Mouse (Mus musculus): Measurements from ENCODE around the gene Insr. TPM values are rescaled to one million over a fixed set of nuclear protein-coding genes. Genes with fewer than 3 reads are reported as not detected.

The Insr gene
- total and polyA plus RNA-seq, 3 experiments = 5.3 to 7.6 TPM; not detected in 1

GRCm38 (mm10) chr8:3275189-3275588 is 4.2 kb downstream of the Insr start:
- H3K4me1 ChIP-seq (ENCODE audit: control insufficient read depth in 1 of 2, insufficient read depth in 2 of 2, low read length in 2 of 2) = peaks cover 3 to 4% of the 10 kb centered on the region in 2 experiments; a peak in 1 of 4 replicates

GRCm38 (mm10) chr8:3273799-3274198 is 5.6 kb downstream of the Insr start:
- Histone ChIP-seq H3K9me3 (replicated peaks; ENCODE audit: insufficient read depth, low read length) (no peaks in the 10 kb centered on the region), H3K79me2 (ENCODE audit: control insufficient read depth, insufficient read depth, low read length, poor library complexity) (peaks cover 12% of the 10 kb centered on the region), H3K9ac (ENCODE audit: control insufficient read depth, low read depth, low read length, poor library complexity, severe bottlenecking) (no peak overlapping the region), H3K36me3 (ENCODE audit: control insufficient read depth in 1 of 2, insufficient read depth in 2 of 2, low read length in 2 of 2) (no peaks in the 10 kb centered on the region; a peak in 1 of 4 replicates), H3K4me3 (ENCODE audit: control insufficient read depth in 1 of 2, insufficient read depth in 1 of 2, low read depth in 2 of 2, low read length in 2 of 2) (no peak overlapping the region), H3K27ac (ENCODE audit: control insufficient read depth, low read depth, low read length) (no peak overlapping the region), H3K27me3 (ENCODE audit: control insufficient read depth in 1 of 2, insufficient read depth in 2 of 2, low read length in 2 of 2) (no peaks in the 10 kb centered on the region), H3K4me1 (ENCODE audit: control insufficient read depth in 1 of 2, insufficient read depth in 2 of 2, low read length in 2 of 2) (peaks cover 3 to 4% of the 10 kb centered on the region in 2 experiments; a peak in 1 of 4 replicates)
- no peak for TF ChIP-seq GATA1 (IDR thresholded peaks at IDR 0.05; ENCODE audit: low read depth, low read length)
- no peak for TF ChIP-seq CHD1 (IDR thresholded peaks at IDR 0.05; ENCODE audit: low read depth, low read length)
- no peak for TF ChIP-seq JUND (IDR thresholded peaks at IDR 0.05; ENCODE audit: low read depth, low read length)
- TF ChIP-seq GABPA (IDR thresholded peaks at IDR 0.05; ENCODE audit: low read depth, low read length) = no peak
- TF ChIP-seq ZC3H11A (IDR thresholded peaks at IDR 0.05; ENCODE audit: low read depth, low read length) = no peak
- TF ChIP-seq POLR2AphosphoS2 (IDR thresholded peaks at IDR 0.05; ENCODE audit: low read length) = no peak
- no peak for TF ChIP-seq CTCF (IDR thresholded peaks at IDR 0.05 in 2 of 3, conservative IDR thresholded peaks at IDR 0.05 in 1 of 3; ENCODE audit: control insufficient read depth in 1 of 3, insufficient read depth in 1 of 3, low read depth in 2 of 3, low read length in 3 of 3, poor library complexity in 1 of 3, severe bottlenecking in 1 of 3)
- TF ChIP-seq MYB (IDR thresholded peaks at IDR 0.05; ENCODE audit: low read depth, low read length) = no peak
- TF ChIP-seq MXI1 (IDR thresholded peaks at IDR 0.05; ENCODE audit: low read depth, low read length) = no peak
- TF ChIP-seq BHLHE40 (IDR thresholded peaks at IDR 0.05; ENCODE audit: borderline replicate concordance, low read depth, low read length) = no peak
- no peak for TF ChIP-seq MAZ (IDR thresholded peaks at IDR 0.05; ENCODE audit: low read depth, low read length)
- no peak for TF ChIP-seq MEF2A (IDR thresholded peaks at IDR 0.05; ENCODE audit: extremely low read depth, insufficient replicate concordance, low read depth, low read length, poor library complexity, severe bottlenecking)
- TF ChIP-seq ZMIZ1 (IDR thresholded peaks at IDR 0.05; ENCODE audit: low read depth, low read length) = no peak
- no peak for TF ChIP-seq NRF1 (IDR thresholded peaks at IDR 0.05; ENCODE audit: insufficient read depth, low read depth, low read length, poor library complexity, severe bottlenecking)
- TF ChIP-seq USF2 (IDR thresholded peaks at IDR 0.05; ENCODE audit: borderline replicate concordance in 1 of 2, insufficient read depth in 1 of 2, low read depth in 1 of 2, low read length in 2 of 2) = no peak
- no peak for TF ChIP-seq KAT2A (conservative IDR thresholded peaks at IDR 0.05; ENCODE audit: low read depth, low read length)
- no peak for TF ChIP-seq HCFC1 (IDR thresholded peaks at IDR 0.05; ENCODE audit: low read depth, low read length)
- TF ChIP-seq ZKSCAN1 (IDR thresholded peaks at IDR 0.05; ENCODE audit: low read depth, low read length) = no peak
- DNase-seq (ENCODE audit: low read depth, low spot score) = no peak

More at GRCm38 (mm10) chr8:3275189-3275588, 4.2 kb downstream of the Insr start:
- Histone ChIP-seq H3K79me2 (ENCODE audit: control insufficient read depth, insufficient read depth, low read length, poor library complexity) (peaks cover 17% of the 10 kb centered on the region), H3K27me3 (ENCODE audit: control insufficient read depth in 1 of 2, insufficient read depth in 2 of 2, low read length in 2 of 2) (no peaks in the 10 kb centered on the region), H3K9me3 (replicated peaks; ENCODE audit: insufficient read depth, low read length) (no peaks in the 10 kb centered on the region), H3K4me3 (ENCODE audit: control insufficient read depth in 1 of 2, insufficient read depth in 1 of 2, low read depth in 2 of 2, low read length in 2 of 2) (no peak overlapping the region), H3K9ac (ENCODE audit: control insufficient read depth, low read depth, low read length, poor library complexity, severe bottlenecking) (no peak overlapping the region), H3K36me3 (ENCODE audit: control insufficient read depth in 1 of 2, insufficient read depth in 2 of 2, low read length in 2 of 2) (no peaks in the 10 kb centered on the region; a peak in 1 of 4 replicates), H3K27ac (ENCODE audit: control insufficient read depth, low read depth, low read length) (no peak overlapping the region)
- no peak for DNase-seq (ENCODE audit: low read depth, low spot score)
- TF ChIP-seq CHD2 (IDR thresholded peaks at IDR 0.05; ENCODE audit: low read length) (no peak), RCOR1 (IDR thresholded peaks at IDR 0.05; ENCODE audit: low read depth, low read length) (no peak), TAL1 (IDR thresholded peaks at IDR 0.05; ENCODE audit: low read length) (no peak), MAX (IDR thresholded peaks at IDR 0.05; ENCODE audit: low read length) (no peak)
